Mouse (Mus musculus): ENCODE results near the gene Syngr3. TPM values are rescaled to one million over a fixed set of nuclear protein-coding genes. Genes with fewer than 3 reads are reported as not detected.
A peak's percentile ranks its signal among the peaks of the same experiment; 100 is the strongest.

The Syngr3 gene
- polyA plus RNA-seq, 1 experiment from 2014 or later: 14.0 TPM

GRCm38 (mm10) chr17:24732233-24732935, 42.6 kb upstream of the Syngr3 start:
- no peak overlapping the region for H3K4me2 ChIP-seq (ENCODE audit: low read depth, low read length, severe bottlenecking)
- H3K4me1 ChIP-seq (replicated peaks; ENCODE audit: control insufficient read depth, insufficient read depth, low read length): peaks cover 9% of the 10 kb centered on the region; the same call in 1 of the 2 replicates
- no peak overlapping the region for H3K9ac ChIP-seq (ENCODE audit: low read length)
- H3K9me3 ChIP-seq (ENCODE audit: control insufficient read depth, low read length): no peaks in the 10 kb centered on the region
- no peaks in the 10 kb centered on the region for H3K36me3 ChIP-seq (ENCODE audit: control insufficient read depth, insufficient read depth, low read length)
- H3K27me3 ChIP-seq (ENCODE audit: control insufficient read depth, insufficient read depth, low read length): no peaks in the 10 kb centered on the region
- ATAC-seq (replicated peaks; ENCODE audit: low FRiP score): no peak
- 84% methylated on average over 12 of the region's 12 CpGs for WGBS
- DNase-seq (ENCODE audit: low spot score): no peak
- no peak overlapping the region for H3K27ac ChIP-seq (ENCODE audit: low read depth, low read length)
- no peak overlapping the region for H3K4me3 ChIP-seq (ENCODE audit: low read depth, low read length)

- ATAC-seq (replicated peaks; ENCODE audit: low FRiP score) (no peak), DNase-seq (ENCODE audit: low spot score) (no peak)
- H3K4me1 ChIP-seq (replicated peaks; ENCODE audit: control insufficient read depth, insufficient read depth, low read length): no peaks in the 10 kb centered on the region
- 82% methylated on average over 14 of the region's 14 CpGs for WGBS
- no peak overlapping the region for H3K4me2 ChIP-seq (ENCODE audit: low read depth, low read length, severe bottlenecking)
- no peaks in the 10 kb centered on the region for H3K36me3 ChIP-seq (ENCODE audit: control insufficient read depth, insufficient read depth, low read length)
- H3K27ac ChIP-seq (ENCODE audit: low read depth, low read length): no peak overlapping the region
- H3K4me3 ChIP-seq (ENCODE audit: low read depth, low read length): no peak overlapping the region
- H3K9me3 ChIP-seq (ENCODE audit: control insufficient read depth, low read length): no peaks in the 10 kb centered on the region
- H3K27me3 ChIP-seq (ENCODE audit: control insufficient read depth, insufficient read depth, low read length): no peaks in the 10 kb centered on the region
- no peak overlapping the region for H3K9ac ChIP-seq (ENCODE audit: low read length)
Measured at GRCm38 (mm10) chr17:24730787-24731186, 41.0 kb upstream of the Syngr3 start.

GRCm38 (mm10) chr17:24729067-24729466, 39.3 kb upstream of the Syngr3 start:
- H3K9me3 ChIP-seq (ENCODE audit: control insufficient read depth, low read length): no peaks in the 10 kb centered on the region
- H3K27me3 ChIP-seq (ENCODE audit: control insufficient read depth, insufficient read depth, low read length): no peaks in the 10 kb centered on the region
- no peaks in the 10 kb centered on the region for H3K36me3 ChIP-seq (ENCODE audit: control insufficient read depth, insufficient read depth, low read length)
- no peak overlapping the region for H3K27ac ChIP-seq (ENCODE audit: low read depth, low read length)
- H3K4me2 ChIP-seq (ENCODE audit: low read depth, low read length, severe bottlenecking): no peak overlapping the region
- H3K4me3 ChIP-seq (ENCODE audit: low read depth, low read length): no peak overlapping the region
- no peaks in the 10 kb centered on the region for H3K4me1 ChIP-seq (replicated peaks; ENCODE audit: control insufficient read depth, insufficient read depth, low read length)
- DNase-seq (ENCODE audit: low spot score) (no peak), ATAC-seq (replicated peaks; ENCODE audit: low FRiP score) (no peak)
- 89% methylated on average over 6 of the region's 6 CpGs for WGBS
- no peak overlapping the region for H3K9ac ChIP-seq (ENCODE audit: low read length)

- WGBS: 79% methylated on average over 17 of the region's 17 CpGs
- H3K27me3 ChIP-seq (ENCODE audit: control insufficient read depth, insufficient read depth, low read length): no peaks in the 10 kb centered on the region
Measured at GRCm38 (mm10) chr17:24728184-24728583, 38.4 kb upstream of the Syngr3 start.

GRCm38 (mm10) chr17:24727618-24728017, 37.9 kb upstream of the Syngr3 start, which contains the start of gene Rpl3l:
Rpl3l (plus strand) TSS chr17:24727820.
- DNase-seq (ENCODE audit: low spot score) (no peak), ATAC-seq (replicated peaks; ENCODE audit: low FRiP score) (no peak)
- Histone ChIP-seq H3K36me3 (ENCODE audit: control insufficient read depth, insufficient read depth, low read length) (no peaks in the 10 kb centered on the region), H3K4me3 (ENCODE audit: low read depth, low read length) (no peak within 1 kb of the TSS), H3K4me1 (replicated peaks; ENCODE audit: control insufficient read depth, insufficient read depth, low read length) (peaks cover 6% of the 10 kb centered on the region), H3K27ac (ENCODE audit: low read depth, low read length) (no peak within 1 kb of the TSS), H3K9me3 (ENCODE audit: control insufficient read depth, low read length) (no peaks in the 10 kb centered on the region), H3K4me2 (ENCODE audit: low read depth, low read length, severe bottlenecking) (no peak within 1 kb of the TSS), H3K9ac (ENCODE audit: low read length) (no peak within 1 kb of the TSS), H3K27me3 (ENCODE audit: control insufficient read depth, insufficient read depth, low read length) (no peaks in the 10 kb centered on the region)
- WGBS: 88% methylated on average over 2 of the region's 2 CpGs

More at GRCm38 (mm10) chr17:24728184-24728583, 38.4 kb upstream of the Syngr3 start:
- Histone ChIP-seq H3K4me2 (ENCODE audit: low read depth, low read length, severe bottlenecking) (no peak overlapping the region), H3K36me3 (ENCODE audit: control insufficient read depth, insufficient read depth, low read length) (no peaks in the 10 kb centered on the region), H3K4me1 (replicated peaks; ENCODE audit: control insufficient read depth, insufficient read depth, low read length) (peaks cover 4% of the 10 kb centered on the region), H3K4me3 (ENCODE audit: low read depth, low read length) (no peak overlapping the region), H3K9me3 (ENCODE audit: control insufficient read depth, low read length) (no peaks in the 10 kb centered on the region), H3K9ac (ENCODE audit: low read length) (no peak overlapping the region), H3K27ac (ENCODE audit: low read depth, low read length) (no peak overlapping the region)
- no peak for DNase-seq (ENCODE audit: low spot score)
- no peak for ATAC-seq (replicated peaks; ENCODE audit: low FRiP score)

- Histone ChIP-seq H3K4me1 (replicated peaks; ENCODE audit: control insufficient read depth, insufficient read depth, low read length) (peaks cover 13% of the 10 kb centered on the region), H3K27ac (ENCODE audit: low read depth, low read length) (no peak overlapping the region), H3K36me3 (ENCODE audit: control insufficient read depth, insufficient read depth, low read length) (peaks cover 3% of the 10 kb centered on the region), H3K27me3 (ENCODE audit: control insufficient read depth, insufficient read depth, low read length) (no peaks in the 10 kb centered on the region), H3K4me2 (ENCODE audit: low read depth, low read length, severe bottlenecking) (no peak overlapping the region), H3K9me3 (ENCODE audit: control insufficient read depth, low read length) (no peaks in the 10 kb centered on the region), H3K9ac (ENCODE audit: low read length) (no peak overlapping the region), H3K4me3 (ENCODE audit: low read depth, low read length) (no peak overlapping the region)
- no peak for ATAC-seq (replicated peaks; ENCODE audit: low FRiP score)
- DNase-seq (ENCODE audit: low spot score): no peak
- 80% methylated on average over 3 of the region's 3 CpGs for WGBS
Measured at GRCm38 (mm10) chr17:24725637-24726390, 36.1 kb upstream of the Syngr3 start.

GRCm38 (mm10) chr17:24724184-24724583, 34.4 kb upstream of the Syngr3 start, which contains the start of gene Ndufb10:
Ndufb10 (minus strand) TSS chr17:24724478.
- H3K27me3 ChIP-seq (ENCODE audit: control insufficient read depth, insufficient read depth, low read length): no peaks in the 10 kb centered on the region
- ATAC-seq (replicated peaks; ENCODE audit: low FRiP score): peak; percentile 71
- H3K4me3 ChIP-seq (ENCODE audit: low read depth, low read length): peak within 1 kb of the TSS; percentile 84
- H3K36me3 ChIP-seq (ENCODE audit: control insufficient read depth, insufficient read depth, low read length): peaks cover 3% of the 10 kb centered on the region
- H3K4me2 ChIP-seq (ENCODE audit: low read depth, low read length, severe bottlenecking): peak within 1 kb of the TSS; percentile 86
- H3K9ac ChIP-seq (ENCODE audit: low read length): peak within 1 kb of the TSS; percentile 86
- H3K4me1 ChIP-seq (replicated peaks; ENCODE audit: control insufficient read depth, insufficient read depth, low read length): peaks cover 13% of the 10 kb centered on the region
- H3K27ac ChIP-seq (ENCODE audit: low read depth, low read length): peak within 1 kb of the TSS; percentile 46; the same call in 1 of the 2 replicates
- H3K9me3 ChIP-seq (ENCODE audit: control insufficient read depth, low read length): no peaks in the 10 kb centered on the region
- peak; percentile 98 for DNase-seq (ENCODE audit: low spot score)
- 0% methylated on average over 30 of the region's 30 CpGs for WGBS

- Histone ChIP-seq H3K9me3 (ENCODE audit: control insufficient read depth, low read length) (no peaks in the 10 kb centered on the region), H3K4me2 (ENCODE audit: low read depth, low read length, severe bottlenecking) (peak overlapping the region; percentile 86), H3K27me3 (ENCODE audit: control insufficient read depth, insufficient read depth, low read length) (no peaks in the 10 kb centered on the region), H3K4me3 (ENCODE audit: low read depth, low read length) (peak overlapping the region; percentile 84), H3K9ac (ENCODE audit: low read length) (peak overlapping the region; percentile 86), H3K36me3 (ENCODE audit: control insufficient read depth, insufficient read depth, low read length) (peaks cover 3% of the 10 kb centered on the region), H3K4me1 (replicated peaks; ENCODE audit: control insufficient read depth, insufficient read depth, low read length) (peaks cover 13% of the 10 kb centered on the region), H3K27ac (ENCODE audit: low read depth, low read length) (0 out of 2 replicates have a peak overlapping the region, but pooled peaks have one; percentile 31)
- 0% methylated on average over 15 of the region's 15 CpGs for WGBS
- no peak for ATAC-seq (replicated peaks; ENCODE audit: low FRiP score)
- no peak for DNase-seq (ENCODE audit: low spot score)
Measured at GRCm38 (mm10) chr17:24723881-24724180, 34.1 kb upstream of the Syngr3 start.
